Mouse (Mus musculus) spleen, postnatal 14 days (tissue): Measurements from ENCODE around the gene Zbtb38.

Source experiments
- DNase-seq, 2 experiments: peaks; one replicate each; pipeline ENCODE4 v3.0.0; 2021 to 2022; ENCODE audit warnings: low spot score in 2 of 2

Zbtb38 gene

GRCm38 (mm10) chr9:96752603-96753114 lies at the start of gene Zbtb38:
Zbtb38 (minus strand) TSS chr9:96752831.
- no peak for DNase-seq

GRCm38 (mm10) chr9:96800131-96800825 lies 47.6 kb upstream of the Zbtb38 start:
- DNase-seq: no peak

GRCm38 (mm10) chr9:96797311-96797710 lies 44.7 kb upstream of the Zbtb38 start:
- no peak for DNase-seq

GRCm38 (mm10) chr9:96795399-96795928 lies 42.8 kb upstream of the Zbtb38 start:
- no peak for DNase-seq

- DNase-seq: no peak
These were observed 42.0 kb upstream of the Zbtb38 start for GRCm38 (mm10) chr9:96794601-96795000.

- no peak for DNase-seq
These were observed 39.9 kb upstream of the Zbtb38 start for GRCm38 (mm10) chr9:96792543-96792942.

GRCm38 (mm10) chr9:96790389-96791007 lies 37.9 kb upstream of the Zbtb38 start:
- no peak for DNase-seq

GRCm38 (mm10) chr9:96789906-96790305 lies 37.3 kb upstream of the Zbtb38 start:
- DNase-seq: no peak

GRCm38 (mm10) chr9:96787797-96788196 lies 35.2 kb upstream of the Zbtb38 start:
- DNase-seq: no peak

GRCm38 (mm10) chr9:96785871-96786342 lies 33.3 kb upstream of the Zbtb38 start:
- DNase-seq: no peak

- no peak for DNase-seq
These were observed 32.6 kb upstream of the Zbtb38 start for GRCm38 (mm10) chr9:96785187-96785586.

GRCm38 (mm10) chr9:96783667-96784066 lies 31.0 kb upstream of the Zbtb38 start:
- DNase-seq: no peak

- no peak for DNase-seq
These were observed 30.6 kb upstream of the Zbtb38 start for GRCm38 (mm10) chr9:96783258-96783657.

- DNase-seq: no peak
These were observed 29.4 kb upstream of the Zbtb38 start for GRCm38 (mm10) chr9:96782062-96782461.

- no peak for DNase-seq
These were observed 20.5 kb upstream of the Zbtb38 start for GRCm38 (mm10) chr9:96773146-96773545.

GRCm38 (mm10) chr9:96770443-96770842 lies 17.8 kb upstream of the Zbtb38 start:
- DNase-seq: no peak

- no peak for DNase-seq
These were observed 17.0 kb upstream of the Zbtb38 start for GRCm38 (mm10) chr9:96769651-96770050.

GRCm38 (mm10) chr9:96767874-96768273 lies 15.2 kb upstream of the Zbtb38 start:
- no peak for DNase-seq

- no peak for DNase-seq
These were observed 13.4 kb upstream of the Zbtb38 start for GRCm38 (mm10) chr9:96766078-96766477.

- peak; percentile 23 to 40 for DNase-seq
These were observed 12.8 kb upstream of the Zbtb38 start for GRCm38 (mm10) chr9:96765410-96765809.

GRCm38 (mm10) chr9:96763847-96764631 lies 11.4 kb upstream of the Zbtb38 start:
- no peak for DNase-seq

- no peak for DNase-seq
These were observed 10.4 kb upstream of the Zbtb38 start for GRCm38 (mm10) chr9:96763025-96763424.
